Mouse (Mus musculus) splenic B cell, adult 2 months (primary cell): ENCODE data around the gene Orm2.

Source experiments
- DNase-seq: peaks from one replicate; pipeline ENCODE4 v3.0.0-alpha.2; 2011; ENCODE audit warnings: low read depth, low spot score
- H3K27me3 ChIP-seq: 2 replicates; pipeline ENCODE4 v1.6.1; 2012; ENCODE audit warnings: mild to moderate bottlenecking, low read length, moderate library complexity, mixed read lengths; ENCODE audit not compliant: control insufficient read depth, poor library complexity, insufficient read depth, severe bottlenecking
- H3K36me3 ChIP-seq: 2 replicates; pipeline ENCODE4 v1.6.1; 2012; ENCODE audit warnings: mild to moderate bottlenecking, low read length, moderate library complexity, mixed read lengths; ENCODE audit not compliant: control insufficient read depth, poor library complexity, insufficient read depth, severe bottlenecking

The Orm2 gene

GRCm38 (mm10) chr4:63405683-63406082 is 43.4 kb downstream of the Orm2 start:
- Histone ChIP-seq H3K36me3 (no peaks in the 10 kb centered on the region), H3K27me3 (no peaks in the 10 kb centered on the region)
- DNase-seq = no peak

GRCm38 (mm10) chr4:63408247-63408646 is 46.0 kb downstream of the Orm2 start:
- Histone ChIP-seq H3K36me3 (no peaks in the 10 kb centered on the region), H3K27me3 (no peaks in the 10 kb centered on the region)
- DNase-seq = no peak

GRCm38 (mm10) chr4:63408649-63409048 is 46.4 kb downstream of the Orm2 start:
- no peaks in the 10 kb centered on the region for H3K36me3 ChIP-seq
- H3K27me3 ChIP-seq = no peaks in the 10 kb centered on the region
- DNase-seq = peak; percentile 79

GRCm38 (mm10) chr4:63409317-63409907 is 47.2 kb downstream of the Orm2 start:
- no peaks in the 10 kb centered on the region for H3K36me3 ChIP-seq
- peak; percentile 59 for DNase-seq
- H3K27me3 ChIP-seq = no peaks in the 10 kb centered on the region

- peak; percentile 85 for DNase-seq
- H3K27me3 ChIP-seq = no peaks in the 10 kb centered on the region
- no peaks in the 10 kb centered on the region; the same call in 1 of the 2 replicates for H3K36me3 ChIP-seq
Observed at GRCm38 (mm10) chr4:63409908-63410582, 47.8 kb downstream of the Orm2 start.

- peak; percentile 95 for DNase-seq
- no peaks in the 10 kb centered on the region; the same call in 1 of the 2 replicates for H3K36me3 ChIP-seq
Observed at GRCm38 (mm10) chr4:63410583-63410934, 48.3 kb downstream of the Orm2 start.

GRCm38 (mm10) chr4:63411222-63411621 is 49.0 kb downstream of the Orm2 start:
- Histone ChIP-seq H3K27me3 (no peaks in the 10 kb centered on the region), H3K36me3 (no peaks in the 10 kb centered on the region; the same call in 1 of the 2 replicates)
- no peak for DNase-seq

More at GRCm38 (mm10) chr4:63410583-63410934, 48.3 kb downstream of the Orm2 start:
- H3K27me3 ChIP-seq = no peaks in the 10 kb centered on the region

- H3K27me3 ChIP-seq = no peaks in the 10 kb centered on the region
- DNase-seq = no peak
- no peaks in the 10 kb centered on the region; the same call in 1 of the 2 replicates for H3K36me3 ChIP-seq
Observed at GRCm38 (mm10) chr4:63414951-63415350, 52.7 kb downstream of the Orm2 start.
